Mouse (Mus musculus) megakaryocyte progenitor cell, adult 5-6 weeks (primary cell): ENCODE measurements at regions not wholly inside any gene's neighbourhood (a gene's known extent, or its start where the extent isn't known, plus 50 kb on each side); places are given as distances from the start of the nearest gene placed in this dataset.
A peak's percentile ranks its signal among the peaks of the same experiment; 100 is the strongest.

Experiments
- ATAC-seq: replicated peaks from 2 replicates; pipeline ENCODE4 v1.8.0; 2016; ENCODE audit warnings: mild to moderate bottlenecking, moderate TSS enrichment, inconsistent platforms; ENCODE audit not compliant: poor library complexity

- ATAC-seq, result no peak
These were observed 452.9 kb upstream of the Cdh4 start for GRCm38 (mm10) chr2:178989291-178989690.

GRCm38 (mm10) chr2:178989784-178990183 lies 452.4 kb upstream of the Cdh4 start:
- ATAC-seq, result no peak

- ATAC-seq, result no peak
These were observed 451.3 kb upstream of the Cdh4 start for GRCm38 (mm10) chr2:178990959-178991358.

DNA sequence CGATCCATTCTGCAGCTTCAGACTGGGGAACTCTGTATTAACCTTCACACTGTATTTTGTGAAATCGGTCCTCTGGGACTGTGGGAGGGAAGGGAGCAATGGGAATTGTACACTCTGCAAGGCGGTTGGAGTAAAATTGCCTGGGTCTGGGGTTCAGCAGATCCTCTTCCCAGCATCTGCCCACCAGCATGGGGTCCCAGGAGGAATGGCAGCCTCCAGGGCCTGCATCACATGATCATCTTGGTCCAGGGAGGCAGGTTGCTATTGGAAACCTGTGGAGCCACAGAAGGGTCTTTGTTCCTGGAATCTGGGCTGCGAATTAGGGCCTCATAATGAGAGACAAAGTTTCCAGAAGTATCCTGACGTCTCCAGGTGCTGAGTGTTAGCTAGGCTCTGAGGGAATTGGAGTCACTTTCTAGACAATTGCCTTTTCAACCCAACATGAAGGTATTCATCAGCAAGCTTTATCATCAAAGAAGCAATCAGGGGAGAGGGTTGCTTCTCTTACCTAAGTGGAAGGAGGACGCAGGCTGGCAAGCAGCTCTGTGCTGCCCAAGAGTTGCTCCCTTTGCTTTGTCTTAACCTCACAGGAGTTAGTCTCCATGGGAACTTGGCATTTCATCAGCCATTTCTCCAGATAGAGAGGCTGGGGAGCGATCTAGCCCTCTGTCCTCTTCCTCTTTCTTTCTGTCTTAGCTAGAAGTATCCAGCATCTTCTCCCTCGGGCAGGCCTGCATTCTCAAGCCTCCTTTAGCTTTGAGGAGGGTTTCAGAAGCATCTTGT lies 449.7 kb upstream of the Cdh4 start:
- no peak for ATAC-seq

GRCm38 (mm10) chr2:178997921-178998320 lies 444.3 kb upstream of the Cdh4 start:
- ATAC-seq, result no peak

DNA sequence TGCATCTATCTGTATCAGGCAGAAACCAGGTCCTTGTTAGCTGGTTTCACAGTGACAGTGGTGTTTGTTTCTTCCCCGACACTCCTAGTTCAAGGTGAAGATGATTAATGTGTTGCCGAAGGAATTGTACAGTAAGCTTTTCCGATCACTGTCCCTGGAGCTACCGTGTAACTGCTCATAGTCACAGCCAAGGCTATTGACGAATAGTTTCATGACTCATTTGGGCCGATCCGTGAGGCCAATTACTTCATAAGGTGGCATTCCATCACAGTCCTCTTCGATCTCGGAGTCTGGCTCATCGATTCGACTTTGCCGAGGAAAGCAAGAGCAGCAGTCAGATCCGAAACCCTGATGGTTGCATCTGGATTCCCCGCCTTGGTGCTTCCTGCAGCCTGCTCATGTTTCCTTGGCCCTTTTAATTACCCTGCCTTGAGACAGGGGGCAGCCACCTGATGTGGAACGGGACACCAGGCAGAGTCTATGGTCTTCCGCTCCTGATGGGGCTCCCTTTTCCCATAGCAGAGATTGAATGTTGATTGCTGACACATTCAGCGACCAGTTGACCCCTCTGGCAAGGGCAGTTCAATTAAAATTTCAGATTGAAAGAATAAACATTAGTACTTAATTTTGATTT lies 441.7 kb upstream of the Cdh4 start:
- ATAC-seq, result no peak

DNA sequence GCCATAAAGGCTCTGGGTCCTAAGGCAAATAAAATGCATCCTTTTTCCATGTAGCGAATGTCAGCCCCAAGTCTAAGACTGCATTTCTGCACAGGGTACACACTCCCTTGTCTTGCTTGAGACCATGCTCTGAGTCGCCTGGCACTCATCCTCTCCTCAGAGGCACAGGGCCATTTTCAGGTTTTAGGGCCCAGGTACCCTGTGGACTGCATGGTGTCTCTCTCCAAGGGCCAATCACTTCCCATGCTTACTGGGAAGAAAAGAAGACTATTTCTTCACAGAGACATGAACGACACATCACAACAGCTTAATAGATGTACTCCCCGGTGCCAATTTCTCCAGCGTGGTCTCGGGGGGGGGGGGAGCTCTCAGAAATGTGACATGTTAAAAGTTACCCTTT lies 434.5 kb upstream of the Cdh4 start:
- ATAC-seq, result no peak

DNA sequence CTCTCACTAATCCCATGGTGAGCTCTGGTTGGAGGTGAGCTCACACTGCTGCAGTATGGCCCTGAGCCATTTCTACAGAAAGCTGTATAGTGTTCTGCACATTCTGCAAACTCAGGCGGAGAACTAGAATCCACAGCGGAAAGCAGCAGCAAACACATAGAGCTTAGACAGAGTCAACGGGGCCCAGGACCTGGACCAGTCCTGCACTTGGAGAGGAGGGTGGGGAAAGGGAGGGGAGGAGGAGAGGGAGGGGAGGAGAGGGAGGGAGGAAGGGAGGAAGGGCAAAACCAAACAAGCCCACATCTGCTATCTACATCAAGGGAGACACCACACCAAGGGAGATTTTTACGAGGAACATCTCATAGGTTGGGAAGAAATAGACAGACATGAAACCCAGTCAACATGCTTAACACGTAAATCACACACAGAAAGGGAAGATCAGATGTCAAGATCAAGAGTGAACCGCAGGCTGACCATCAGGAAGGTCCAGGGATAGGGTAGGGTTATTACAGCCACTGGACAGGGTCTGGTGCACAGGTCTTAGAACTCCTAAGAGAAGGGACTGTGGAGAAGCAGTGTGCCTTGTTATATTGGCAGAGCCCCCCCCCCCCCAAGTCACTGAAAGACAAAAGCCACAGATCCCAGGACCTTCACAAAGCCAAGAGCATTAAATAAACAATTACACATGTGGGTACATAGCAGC lies 428.2 kb upstream of the Cdh4 start:
- no peak for ATAC-seq

- no peak for ATAC-seq
These were observed 419.5 kb upstream of the Cdh4 start for GRCm38 (mm10) chr2:179022675-179023194.

DNA sequence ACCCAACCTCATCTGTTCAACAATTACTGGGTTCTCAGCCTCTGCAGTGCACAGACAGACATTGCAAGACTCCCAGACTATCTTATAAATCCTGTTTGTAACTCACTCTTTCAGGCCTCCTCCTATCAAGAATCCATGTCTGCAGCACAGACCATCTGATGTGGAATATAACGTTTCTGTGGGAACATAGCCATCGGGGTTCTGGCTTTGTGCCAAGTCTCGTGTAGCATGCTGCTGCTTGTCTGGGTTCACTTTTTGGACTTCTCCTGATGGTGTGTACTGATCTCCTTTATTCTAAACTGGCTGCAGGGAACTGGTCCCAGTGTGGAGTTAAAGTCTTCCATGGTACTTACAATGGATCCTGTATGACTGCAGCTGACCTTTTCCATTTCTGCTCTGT lies 418.0 kb upstream of the Cdh4 start:
- ATAC-seq, result no peak

- ATAC-seq, result no peak
These were observed 409.1 kb upstream of the Cdh4 start for GRCm38 (mm10) chr2:179033171-179033570.

GRCm38 (mm10) chr2:179035446-179035845 lies 406.8 kb upstream of the Cdh4 start:
- ATAC-seq, result no peak

DNA sequence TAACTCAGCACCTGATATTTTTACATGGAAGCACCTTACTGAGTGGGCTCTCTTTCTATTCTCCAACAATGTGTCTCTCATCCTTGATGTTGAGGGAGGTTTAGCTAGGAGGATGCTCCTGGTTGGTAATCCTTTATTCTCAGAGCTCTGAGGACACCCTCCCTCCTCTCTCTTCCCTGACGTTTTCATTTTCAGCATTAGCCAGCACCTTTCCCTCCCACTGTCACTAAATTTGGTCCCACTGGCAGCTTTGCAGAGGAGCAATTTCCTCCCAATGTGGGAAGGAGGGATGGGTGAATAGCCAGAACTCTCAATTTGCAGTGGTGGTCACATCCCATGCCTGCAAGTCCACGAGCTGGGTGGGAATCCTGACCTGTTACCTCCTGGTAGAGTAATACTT lies 402.5 kb upstream of the Cdh4 start:
- no peak for ATAC-seq

DNA sequence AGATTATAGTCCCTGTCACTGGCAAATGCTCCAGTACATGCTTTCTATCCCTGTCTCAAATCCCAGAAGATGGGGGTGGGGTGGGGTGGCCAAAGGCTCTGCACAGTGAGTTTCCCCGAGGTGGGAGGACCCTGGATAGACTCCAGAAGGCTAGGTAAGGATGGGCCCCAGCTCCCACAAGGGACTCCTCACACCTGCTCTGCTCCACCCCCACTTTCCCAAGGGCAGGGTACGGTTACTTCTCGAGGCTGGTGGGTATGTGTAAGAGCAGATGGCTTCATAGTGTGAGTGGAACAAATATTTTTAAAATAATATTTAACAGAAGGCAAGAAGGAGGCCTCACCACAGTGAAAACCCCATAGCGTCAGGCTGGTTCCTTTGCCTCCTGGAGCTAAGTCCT lies 398.6 kb upstream of the Cdh4 start:
- no peak for ATAC-seq

GRCm38 (mm10) chr2:179045361-179045760 lies 396.9 kb upstream of the Cdh4 start:
- ATAC-seq, result no peak

DNA sequence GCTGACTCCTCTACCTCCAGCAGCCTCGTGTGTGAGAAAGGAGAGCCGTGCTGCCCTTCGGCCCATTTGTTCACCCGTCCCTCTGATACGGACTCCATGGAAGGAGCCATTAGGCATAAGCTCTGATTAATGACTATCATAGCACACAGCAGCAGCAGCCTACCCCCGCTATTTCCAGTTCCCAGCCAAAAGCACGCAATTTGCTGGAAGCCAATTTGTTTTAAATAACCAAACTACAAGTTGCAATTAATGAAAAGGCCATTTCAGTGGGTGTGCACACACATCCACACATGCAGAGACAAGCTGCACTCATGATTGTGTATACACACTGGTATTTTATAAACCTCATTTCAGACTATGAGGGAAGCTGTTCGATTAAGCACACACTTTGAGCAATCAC lies 387.8 kb upstream of the Cdh4 start:
- ATAC-seq, result no peak

- ATAC-seq, result no peak
These were observed 377.6 kb upstream of the Cdh4 start for GRCm38 (mm10) chr2:179064616-179065015.

DNA sequence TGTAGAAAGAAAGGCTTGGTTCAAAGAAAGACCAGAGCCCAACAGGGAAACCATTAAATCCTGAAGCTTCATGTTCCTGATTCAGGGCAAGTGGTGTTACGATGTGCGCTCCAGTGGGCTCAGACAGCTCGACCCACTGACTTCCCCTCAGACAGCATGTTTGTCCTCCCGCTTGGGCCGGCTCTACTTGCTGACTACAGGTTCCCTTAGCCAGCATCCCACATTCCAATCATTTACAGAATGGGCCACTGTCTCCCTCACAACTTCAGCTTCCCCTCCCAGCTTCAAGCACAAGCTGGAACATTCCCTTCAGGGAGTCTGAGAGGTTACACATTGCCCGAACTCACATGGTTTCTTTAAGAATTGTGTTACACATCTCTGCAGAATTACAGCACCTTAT lies 372.7 kb upstream of the Cdh4 start:
- ATAC-seq, result no peak

DNA sequence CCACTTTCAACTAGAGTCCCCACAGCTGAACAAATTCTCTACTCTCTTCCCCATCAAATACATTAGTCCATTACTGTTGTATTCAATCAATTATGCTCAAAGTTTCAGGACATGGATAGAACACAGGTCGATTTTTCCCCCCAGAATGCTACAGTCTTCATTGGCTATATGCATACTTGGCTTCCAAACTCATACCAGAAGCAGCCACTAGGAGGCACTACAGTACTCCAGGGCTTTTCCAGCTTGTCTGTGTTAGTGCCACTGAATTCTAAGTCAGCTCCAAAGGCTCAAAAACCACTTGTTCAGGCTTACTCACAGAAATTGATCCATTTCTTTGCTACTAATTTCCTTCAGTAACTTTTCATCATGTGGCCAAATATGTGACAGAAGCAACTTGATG lies 371.9 kb upstream of the Cdh4 start:
- ATAC-seq, result peak; percentile 79

DNA sequence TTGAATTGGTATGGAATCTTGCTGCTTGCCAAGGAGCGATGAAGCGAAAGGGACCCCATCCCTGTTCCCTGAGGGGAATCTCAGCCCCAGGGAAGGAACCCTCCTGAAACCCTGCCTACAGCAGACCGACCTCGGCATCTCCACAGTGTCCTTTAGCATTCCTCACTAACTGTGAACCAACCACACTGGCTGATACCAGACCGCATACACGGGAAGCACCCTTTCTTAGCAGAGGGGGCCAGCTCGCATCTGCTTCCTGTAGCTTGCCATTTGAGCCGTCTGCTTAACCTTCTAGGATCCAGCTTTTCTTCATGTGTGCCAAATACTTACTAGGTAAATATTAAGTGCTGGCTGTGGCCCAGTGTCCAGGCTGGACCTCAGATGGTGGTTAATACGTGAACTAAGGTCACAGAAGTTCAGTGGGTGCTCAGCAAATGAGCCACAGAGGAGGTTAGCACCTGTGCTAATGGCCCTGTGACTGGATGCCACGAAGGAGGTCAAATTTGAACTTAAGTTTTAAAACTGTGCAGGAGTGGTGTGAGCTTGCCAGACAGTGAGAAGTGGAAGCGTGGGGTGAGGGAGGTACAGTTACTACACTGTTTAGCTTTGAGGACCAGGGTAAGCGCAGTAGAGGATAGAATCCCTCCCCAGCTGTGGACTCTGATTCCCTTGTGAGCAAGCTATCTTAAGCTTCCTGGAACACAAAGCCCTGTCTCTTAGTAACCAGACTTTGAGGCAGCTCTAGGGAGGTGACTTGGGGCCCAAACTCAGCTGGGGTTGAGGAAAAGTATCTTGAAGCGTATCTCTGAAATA lies 361.6 kb upstream of the Cdh4 start:
- ATAC-seq, result peak; percentile 73

DNA sequence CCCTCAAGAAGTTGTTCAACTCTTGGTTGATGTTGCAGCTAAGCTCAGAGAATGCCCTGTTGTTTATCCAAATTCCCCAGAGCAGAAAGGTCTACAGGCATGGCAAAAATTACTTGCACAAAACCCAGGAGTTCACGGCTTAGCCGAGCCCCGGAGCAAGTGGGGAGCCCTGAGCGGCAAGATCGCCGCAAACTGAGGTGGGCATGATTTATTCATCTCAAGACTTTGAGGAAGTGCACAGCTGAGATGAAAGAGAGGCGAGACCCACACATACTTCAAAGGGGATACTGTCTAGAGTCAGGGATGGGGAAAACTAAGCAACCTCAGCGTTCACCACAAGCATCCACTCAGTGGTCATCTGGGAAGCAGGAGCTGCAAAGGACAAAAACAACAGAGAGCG lies 355.3 kb upstream of the Cdh4 start:
- no peak; the same call in 1 of the 2 replicates for ATAC-seq
